Mouse (Mus musculus) cerebellum, adult (tissue): ENCODE results near the gene Smad6.
A peak's percentile ranks its signal among the peaks of the same experiment; 100 is the strongest.

Source experiments
- ATAC-seq: cut with Nextera tagmentation; 2 replicates; pipeline ENCODE4 v1.9.2; 2017; ENCODE audit warnings: mild to moderate bottlenecking, moderate library complexity, mixed read lengths; ENCODE audit not compliant: insufficient number of reproducible peaks, low FRiP score, low TSS enrichment

The Smad6 gene

DNA sequence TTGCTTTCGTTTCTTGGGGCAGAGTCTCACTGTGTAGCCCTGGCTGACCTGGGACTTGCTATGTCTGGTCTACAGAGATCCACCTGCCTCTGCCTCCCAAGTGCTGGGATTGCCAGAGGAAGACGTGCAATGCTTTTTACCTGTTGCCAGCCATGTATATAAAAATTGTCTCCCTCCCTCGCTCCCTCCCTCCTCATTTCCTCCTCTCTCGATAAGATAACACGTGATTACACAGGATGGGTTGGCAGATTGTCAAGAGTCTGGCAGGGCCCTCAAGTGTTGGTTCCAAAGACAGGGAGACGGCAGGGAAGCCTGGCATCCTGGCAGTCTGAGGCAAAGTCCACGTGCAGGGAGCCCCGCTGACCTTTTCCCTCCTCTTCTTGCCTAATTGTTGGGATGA, 32.2 kb downstream of the Smad6 start:
- ATAC-seq = no peak

DNA sequence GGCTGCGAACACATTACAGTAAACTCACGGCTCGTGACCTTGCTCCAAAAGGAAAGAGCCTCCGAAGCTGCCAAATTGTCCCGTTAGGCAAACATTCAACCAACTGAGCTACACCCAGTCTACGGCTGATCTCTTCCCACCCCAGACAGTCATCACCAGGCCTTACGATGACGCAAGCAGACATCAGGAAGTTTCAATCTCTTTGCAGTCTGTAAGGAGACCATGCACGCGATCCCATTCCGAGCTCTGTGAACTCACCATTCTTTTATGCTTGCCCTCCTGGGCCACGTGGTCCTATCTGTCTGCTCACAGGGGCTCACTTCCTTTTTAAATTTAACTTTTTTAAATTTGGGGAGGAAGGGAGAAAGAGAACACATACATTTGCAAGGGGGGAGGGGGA, 32.6 kb downstream of the Smad6 start:
- no peak for ATAC-seq

DNA sequence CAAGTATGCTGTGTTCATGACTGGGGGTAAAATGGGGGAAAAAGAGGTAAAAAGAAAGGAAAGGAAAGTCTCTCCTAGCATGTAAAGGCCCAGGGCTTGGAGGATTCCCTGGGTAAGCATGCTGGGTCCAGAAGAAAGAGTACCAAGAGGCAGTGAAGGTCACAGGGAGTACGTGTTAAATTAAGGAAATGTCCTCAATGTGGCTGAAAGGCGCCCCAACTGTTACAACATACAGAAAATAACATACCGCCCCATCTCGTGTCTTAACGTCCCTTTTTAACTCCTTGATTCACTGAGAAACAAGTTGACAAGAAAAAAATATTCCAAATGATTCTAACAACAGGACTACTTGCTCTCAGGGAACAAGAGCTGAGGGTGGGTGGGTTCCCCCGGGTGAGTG, 36.7 kb downstream of the Smad6 start:
- ATAC-seq = no peak

DNA sequence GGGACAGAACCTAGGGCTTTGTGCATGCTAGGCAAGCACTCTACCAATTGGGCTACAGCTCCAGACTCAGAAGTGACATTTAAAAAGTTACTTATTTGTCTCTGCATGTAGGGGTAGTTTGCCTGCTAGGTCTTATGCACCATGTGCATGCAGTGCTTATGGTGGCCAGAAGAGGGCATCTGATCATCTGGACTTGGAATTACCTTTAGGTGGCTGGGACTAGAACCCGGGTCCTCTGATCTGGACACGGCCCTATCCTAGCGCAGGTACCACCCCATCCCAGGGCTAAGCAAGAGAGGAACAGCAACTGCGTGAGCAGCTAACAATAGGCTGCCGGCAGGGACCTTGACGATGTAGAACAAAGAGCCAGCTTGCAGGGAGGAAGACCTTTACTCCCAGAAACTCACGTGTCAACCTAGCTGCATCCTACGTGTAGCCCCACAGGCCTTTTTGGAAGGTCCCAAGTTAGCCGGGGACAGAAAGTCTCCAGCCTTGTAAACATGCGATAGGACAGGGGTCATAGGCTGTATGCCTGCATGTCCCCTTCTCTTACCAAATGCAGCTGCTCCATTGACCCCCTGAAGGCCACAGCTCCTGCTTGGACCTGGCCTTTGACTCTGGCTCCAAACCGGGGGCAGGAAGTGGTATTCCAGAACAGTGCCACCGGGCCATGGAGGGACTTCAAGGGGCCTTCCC, 38.8 kb downstream of the Smad6 start:
- ATAC-seq = no peak

DNA sequence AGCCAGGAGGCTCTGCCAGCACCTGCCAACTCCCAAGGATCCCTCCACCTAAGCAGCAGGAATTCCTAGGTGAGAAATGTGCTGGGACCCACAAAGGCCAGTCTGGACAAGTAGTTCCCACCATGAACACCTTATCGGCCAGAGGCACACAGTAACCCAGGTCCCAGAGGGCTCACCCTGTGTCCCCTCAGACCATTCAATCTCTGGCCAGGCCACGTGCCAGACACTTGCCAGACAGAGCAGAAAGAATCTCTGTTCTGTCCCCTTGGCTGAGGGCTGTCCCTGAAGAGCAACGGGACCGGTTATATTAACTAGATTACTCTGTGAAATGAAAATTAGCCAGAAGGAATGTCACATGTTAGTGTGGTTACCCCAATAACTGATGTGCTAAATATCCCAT, 39.9 kb downstream of the Smad6 start:
- ATAC-seq = no peak

DNA sequence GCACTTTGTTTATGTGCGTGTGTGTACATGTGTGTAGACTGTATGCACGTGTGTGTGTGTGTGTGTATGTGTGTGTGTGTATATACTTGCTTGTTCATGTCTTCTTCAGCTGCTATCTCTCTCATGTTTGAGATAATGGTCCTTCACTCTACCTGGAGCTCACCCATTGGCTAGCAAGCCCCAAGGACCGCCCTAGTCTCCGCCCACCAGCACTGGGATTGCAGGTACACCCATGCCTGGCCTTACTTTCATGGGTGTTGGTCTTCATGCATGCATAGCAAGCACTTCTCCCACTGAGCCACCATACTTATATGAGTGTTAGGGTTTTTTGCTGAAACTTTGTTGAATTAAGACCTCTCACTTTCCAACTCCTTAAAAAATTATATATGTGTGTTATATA, 40.5 kb downstream of the Smad6 start:
- ATAC-seq = no peak

DNA sequence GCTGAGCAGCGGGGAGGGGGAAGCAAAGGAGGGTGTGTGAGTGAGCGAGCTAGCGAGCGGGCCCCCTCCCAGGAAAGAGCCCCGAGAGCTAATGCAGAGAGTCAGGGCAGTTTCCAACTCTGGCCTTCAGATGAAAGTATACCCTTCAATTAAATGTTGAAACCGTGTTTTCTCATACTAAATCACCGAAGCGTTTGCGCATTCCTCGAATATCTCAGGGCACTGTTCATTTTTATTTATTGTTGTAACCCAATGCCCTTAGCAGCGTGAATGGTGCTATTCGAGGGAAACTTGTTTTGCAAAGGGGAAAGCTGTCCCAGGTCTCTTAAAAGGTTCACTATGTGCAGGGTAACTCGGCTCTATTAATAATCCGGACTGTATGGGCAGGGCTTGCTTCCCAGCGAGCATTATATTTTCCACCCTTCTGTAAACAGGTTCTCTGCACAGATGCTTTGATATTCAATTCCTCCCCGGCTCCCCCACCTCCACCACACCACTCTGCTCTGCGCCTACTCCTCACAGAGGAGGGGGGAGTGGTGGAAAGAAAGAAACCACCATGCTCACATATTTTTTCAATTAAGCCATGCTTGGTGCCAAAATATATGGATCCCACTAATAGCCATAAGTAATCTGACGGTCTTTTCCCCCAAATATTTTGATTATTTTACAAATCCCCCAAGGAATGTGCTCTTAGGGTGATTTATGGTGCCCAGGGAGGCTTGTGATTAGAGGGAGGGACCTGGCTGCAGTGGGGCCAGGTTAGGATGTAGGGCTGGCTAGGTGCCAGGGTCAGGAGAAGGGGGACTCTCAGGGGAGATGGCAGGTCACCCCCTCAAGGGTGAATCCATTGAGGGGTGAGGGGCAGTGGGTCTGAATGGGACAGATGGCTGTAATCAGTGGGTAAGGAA, 41.4 kb downstream of the Smad6 start:
- ATAC-seq = no peak

DNA sequence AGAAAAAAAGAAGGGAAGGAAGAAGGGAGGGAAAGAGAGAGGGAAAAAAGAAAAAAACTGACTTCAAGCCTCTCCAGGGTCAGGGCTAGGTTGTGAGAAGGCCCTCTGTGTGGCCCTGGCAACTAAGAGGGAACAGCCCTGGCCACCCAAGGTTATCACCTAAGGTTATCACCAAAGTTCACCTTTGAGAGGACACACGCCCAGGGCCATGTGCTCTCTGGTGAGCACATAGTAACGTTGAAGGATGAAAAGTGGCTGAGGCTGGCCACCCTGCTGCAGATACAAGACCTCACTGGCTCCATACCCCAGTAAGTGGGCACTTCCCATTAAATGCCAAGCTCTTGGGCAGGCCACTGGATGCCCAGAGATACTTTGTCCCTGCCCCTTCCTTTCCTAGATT, 42.6 kb downstream of the Smad6 start:
- ATAC-seq = no peak

DNA sequence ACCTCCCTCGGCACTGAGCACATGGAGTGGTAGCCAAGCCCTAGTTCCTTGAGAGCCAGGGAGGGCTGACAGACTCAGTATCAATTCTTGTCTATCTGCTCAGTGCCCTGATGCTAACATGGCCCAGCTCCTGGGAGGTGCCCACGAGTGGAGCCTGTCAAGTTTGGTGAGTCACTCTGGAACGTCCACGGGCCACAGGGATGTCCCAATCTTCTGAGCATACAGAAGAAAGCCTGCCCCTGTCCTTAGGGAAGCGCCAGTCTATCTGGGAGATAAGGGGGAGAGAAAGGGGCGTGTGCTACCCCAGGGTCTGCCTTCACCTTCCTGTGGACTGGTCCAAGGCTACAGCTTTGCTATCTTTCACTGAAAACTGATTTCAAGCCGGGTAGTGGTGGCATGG, 43.2 kb downstream of the Smad6 start:
- no peak for ATAC-seq

DNA sequence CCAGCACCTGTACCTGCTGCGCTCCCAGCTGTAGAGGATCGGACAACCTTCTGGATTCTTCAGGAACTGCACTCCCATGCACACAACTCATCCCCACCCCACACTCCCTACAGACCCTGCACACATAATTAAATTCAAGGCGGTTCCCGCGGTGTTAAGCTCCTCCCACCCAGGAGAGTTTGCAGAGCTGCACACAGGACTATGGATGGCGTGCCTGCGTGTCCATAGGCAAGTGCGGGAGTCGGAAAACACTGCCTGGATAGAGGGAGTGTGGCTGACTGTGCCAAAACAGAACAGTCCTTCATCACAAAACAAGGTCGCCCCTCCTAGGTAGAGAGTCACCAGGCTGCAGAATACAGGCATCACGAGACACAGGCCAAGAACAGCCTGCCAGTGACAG, 45.9 kb downstream of the Smad6 start:
- no peak for ATAC-seq

DNA sequence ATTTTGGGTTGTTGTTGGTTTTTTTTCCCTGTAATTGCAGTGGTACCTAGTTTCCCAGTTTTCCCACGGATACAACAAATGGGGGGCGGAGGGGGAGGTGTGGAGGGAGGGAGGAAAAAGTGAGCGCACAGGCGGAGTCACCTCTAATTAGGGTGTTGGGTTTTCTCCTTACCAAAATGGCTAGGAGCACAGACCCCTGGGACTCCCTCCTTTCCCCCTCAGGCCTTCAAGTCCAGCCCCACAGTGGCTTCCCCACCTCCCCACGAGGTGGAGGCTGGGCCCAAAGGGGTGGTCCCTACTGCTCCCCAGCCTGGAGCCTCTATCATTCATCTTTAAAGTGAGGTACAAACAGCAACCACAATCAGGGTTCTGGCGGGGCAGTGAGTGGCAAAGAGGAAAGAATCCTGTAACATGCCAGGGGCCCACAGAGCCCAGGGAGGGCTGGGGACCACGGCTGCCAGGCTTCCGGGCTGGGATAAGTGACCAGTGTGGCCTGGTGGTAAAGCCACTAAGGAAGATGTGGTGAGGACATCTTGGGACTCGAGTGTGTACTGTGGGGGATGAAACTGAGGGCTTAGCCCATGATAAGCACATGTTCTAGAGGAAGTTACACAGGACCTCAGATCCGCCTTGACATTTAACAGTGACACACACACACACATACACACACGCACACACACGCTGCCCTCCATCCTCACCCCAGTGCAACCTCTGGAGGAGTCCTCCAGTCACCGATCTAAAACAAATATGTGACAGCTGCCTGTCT, 47.4 kb downstream of the Smad6 start:
- ATAC-seq = no peak

DNA sequence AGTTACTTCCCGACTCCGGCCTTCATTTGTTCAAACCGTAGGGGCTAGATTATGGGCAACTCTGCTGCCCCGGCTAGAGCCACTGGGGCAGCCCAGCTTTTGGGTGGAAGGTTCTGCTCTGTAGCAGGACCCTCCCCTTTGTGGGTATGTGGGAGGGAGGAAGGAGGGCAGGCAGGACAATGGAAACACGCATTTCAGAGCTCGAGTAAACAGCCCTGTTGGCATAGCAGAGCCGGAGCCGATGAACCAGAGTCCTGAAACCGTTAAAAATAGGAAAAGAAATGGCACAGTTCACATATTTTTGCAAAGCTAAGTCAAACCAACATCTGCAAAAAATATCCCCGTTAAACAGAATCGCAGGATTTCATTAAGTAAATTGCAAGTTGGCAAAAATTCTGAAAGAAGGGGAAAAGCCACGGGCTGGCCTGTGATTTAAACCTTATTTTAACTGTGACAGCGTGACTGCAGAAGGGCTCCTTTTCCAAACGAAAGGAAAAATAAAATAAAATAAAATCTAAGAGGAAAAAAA, 48.1 kb downstream of the Smad6 start:
- ATAC-seq = no peak

DNA sequence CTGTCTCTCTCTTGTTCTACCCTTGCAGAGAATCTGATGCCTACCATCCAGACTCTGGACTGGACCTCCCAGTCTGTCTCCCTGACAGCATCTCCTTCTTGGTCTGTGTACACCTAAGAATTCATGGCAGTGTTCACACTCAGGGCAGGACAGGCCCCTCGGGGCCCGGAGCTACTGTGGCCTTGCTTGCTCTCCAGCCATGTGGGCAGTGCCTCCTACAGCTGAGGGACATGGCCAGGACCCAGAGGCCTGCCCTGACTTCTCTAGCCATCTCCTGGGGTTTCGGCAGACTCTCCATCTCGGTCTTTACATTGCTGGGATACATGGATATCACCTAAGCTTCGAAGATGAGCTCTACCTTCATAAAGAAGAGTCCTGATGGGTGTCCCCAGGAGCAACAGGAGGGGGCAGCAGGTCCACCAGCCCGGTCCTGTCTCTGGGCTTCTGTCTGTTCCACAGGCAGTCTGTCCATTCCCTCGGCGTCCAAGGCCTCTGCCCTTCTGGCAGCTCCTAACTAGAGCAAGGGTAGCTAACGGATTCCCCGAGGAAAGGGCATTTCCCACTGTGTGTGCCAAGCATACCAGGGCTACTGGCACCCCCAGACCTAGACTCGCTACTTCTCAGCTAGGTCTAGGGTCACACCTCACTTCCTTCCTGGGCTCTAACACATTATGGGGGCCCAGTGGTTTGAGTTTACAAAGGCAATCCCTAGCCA, 49.1 kb downstream of the Smad6 start:
- ATAC-seq = no peak

DNA sequence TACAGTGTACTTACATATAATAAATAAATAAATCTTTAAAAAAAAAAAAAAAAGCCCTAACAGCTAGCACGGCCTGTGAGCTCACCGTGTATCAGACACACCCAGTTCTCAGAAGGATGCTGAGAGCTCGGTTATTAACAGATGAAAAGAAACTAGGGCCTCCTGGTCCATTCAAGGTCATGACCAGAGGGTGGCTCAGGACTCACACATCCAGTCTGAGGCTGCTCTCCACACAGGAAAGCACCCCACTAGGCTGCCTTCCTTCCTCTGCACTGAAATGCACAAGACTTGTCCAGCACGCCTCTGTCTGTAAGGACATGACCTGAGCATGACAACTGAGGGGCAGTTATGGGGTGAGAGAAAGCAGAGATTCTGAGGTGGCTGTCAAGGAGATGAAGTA, 50.3 kb downstream of the Smad6 start:
- no peak for ATAC-seq

DNA sequence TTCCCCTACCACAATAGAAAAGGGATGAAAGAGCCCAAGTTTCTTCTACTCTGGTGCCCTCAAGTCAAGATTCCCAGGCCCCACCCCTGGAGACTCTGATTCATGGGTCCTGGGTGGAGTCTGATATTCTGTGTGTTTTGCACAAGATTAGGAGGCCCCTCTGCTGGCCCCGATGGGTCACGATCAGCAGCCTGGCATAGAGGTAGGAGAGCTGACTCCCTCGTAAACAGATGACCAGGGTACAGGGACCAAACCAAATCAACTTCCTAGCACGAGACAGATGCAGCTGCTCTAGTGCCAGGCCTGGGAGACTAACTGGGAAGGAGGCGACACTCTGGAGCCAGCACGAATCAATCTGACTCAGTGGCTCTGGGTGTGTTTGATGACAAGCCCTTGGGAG, 51.0 kb downstream of the Smad6 start:
- ATAC-seq = no peak

DNA sequence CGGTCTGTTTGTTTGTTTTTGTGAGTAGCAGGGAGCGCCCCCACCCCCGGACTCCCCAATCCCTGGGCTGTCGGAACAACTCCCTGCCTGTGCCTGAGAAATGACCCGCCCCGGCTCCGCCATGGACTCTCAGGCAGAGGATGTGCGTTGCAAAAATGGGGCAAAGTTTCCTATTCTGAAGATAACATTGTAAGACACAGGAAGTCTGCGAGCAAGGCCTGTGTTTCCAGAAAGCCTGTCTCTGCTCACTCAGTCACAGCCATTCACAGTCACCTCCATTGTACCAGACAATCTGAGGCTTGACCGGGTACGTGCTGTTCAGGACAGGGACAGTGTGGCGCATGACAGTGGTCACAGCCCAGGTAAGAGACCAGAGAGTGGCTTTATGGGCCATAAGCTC, 51.5 kb downstream of the Smad6 start:
- no peak for ATAC-seq

DNA sequence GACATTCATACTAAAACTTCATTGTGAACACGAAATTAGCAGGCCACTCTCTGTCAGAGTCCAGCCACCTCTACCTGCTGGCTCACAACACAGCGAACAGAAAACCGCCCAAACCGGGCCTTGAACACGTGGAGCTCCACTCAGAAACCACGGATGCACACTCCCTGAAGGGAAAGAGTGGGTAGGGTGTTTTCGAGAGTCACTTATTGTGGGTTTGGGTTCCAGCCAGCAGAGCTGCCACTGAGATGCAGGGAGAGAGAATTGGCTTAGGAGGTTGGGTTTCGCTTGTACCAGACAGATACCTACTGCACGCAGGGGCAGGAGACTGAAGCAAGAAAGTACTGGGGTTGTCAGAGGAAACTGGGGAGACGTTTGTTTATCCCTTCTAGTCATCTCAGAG, 52.4 kb downstream of the Smad6 start:
- no peak for ATAC-seq

DNA sequence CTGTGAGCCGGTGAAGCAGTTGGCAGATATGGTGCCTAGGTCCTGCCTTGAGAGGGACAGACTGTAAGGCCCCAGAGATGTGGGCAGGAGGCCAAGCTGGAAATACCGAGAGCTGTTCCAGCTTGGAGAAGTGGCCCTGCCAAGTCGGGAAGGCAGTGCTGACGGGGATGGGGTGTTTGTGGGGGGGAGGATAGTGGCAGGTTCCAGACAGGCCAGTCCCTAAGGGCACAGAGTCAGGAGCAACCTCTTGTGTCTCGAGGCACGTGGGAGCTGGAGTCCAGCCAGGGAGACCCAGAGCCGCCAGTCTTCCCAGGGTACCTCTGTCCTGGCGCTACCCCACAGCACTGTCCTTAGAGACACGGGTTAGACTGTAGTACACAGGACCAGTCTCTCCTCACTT, 53.3 kb downstream of the Smad6 start:
- ATAC-seq = peak; percentile 77

DNA sequence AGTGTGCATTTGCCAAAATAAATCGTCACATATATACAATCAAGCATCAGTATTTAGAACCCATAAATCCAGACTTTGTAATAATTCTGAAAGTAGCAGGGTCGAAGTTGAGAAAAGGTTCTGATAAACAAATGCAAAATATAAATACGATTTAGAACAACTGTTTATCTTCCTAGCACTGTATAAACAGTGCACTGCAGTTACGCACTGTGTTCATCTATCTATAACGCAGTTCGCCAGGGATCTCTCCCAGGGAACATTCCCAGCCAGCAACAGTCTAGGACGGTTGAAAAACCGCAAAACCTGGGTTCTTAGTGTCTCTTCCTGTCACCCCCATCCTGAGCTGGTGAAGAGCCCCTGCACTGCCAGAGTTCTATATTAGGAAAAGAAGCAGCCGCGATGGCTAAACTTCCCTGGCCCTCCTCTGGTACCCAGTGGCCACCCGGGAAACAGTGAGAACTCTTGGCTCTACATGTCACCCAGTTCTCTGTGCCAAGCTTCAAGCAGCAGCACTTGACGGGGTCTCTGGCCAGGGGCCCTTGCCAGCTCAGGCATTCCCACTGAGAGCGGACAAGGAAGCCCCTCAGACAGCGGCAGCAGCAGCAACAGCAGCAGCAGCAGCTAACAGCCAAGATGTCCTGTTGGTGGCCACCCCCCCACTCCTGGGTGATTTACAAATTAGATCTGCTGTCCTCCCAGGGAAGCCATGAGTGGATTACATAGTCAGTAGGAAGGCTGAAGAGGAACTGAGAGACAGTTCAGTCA, 54.3 kb downstream of the Smad6 start:
- ATAC-seq = no peak

DNA sequence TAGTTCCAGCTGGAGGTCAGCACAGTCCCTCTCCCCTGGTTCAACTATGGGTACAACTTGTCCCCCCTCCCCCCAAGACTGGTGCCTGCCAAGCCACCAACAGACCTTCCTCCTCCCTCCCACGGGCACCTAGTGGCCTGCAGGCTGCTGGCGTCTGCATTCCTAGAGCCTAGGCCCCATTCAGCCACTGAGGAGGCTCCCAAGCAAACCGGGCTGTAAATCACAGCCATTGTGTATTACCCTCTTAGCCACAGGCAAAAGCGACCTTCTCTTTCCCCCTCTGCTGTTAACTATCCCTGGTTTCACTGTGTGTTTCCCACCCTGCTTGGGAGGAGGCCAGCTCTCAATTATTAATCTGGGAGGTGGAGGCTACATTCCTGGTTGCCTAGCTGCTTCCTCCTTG, 56.3 kb downstream of the Smad6 start:
- no peak for ATAC-seq
